Mouse (Mus musculus) cerebellum, postnatal 10 days (tissue): ENCODE data around the gene Trrap.

ENCODE experiments used
- DNase-seq, 2 experiments: peaks; one replicate each; pipeline ENCODE4 v3.0.0; 2021; ENCODE audit warnings: mixed read lengths in 2 of 2

Trrap gene

GRCm38 (mm10) chr5:144872867-144873266 lies 105.3 kb downstream of the Trrap start:
- DNase-seq: no peak

- no peak for DNase-seq
These were observed 107.7 kb downstream of the Trrap start for GRCm38 (mm10) chr5:144875227-144875626.

GRCm38 (mm10) chr5:144875892-144876291 lies 108.4 kb downstream of the Trrap start:
- peak; percentile 87 to 92 for DNase-seq

- no peak for DNase-seq
These were observed 109.5 kb downstream of the Trrap start for GRCm38 (mm10) chr5:144877021-144877420.

GRCm38 (mm10) chr5:144881670-144882399 lies 114.3 kb downstream of the Trrap start:
- peak; percentile 84 to 90 for DNase-seq

DNA sequence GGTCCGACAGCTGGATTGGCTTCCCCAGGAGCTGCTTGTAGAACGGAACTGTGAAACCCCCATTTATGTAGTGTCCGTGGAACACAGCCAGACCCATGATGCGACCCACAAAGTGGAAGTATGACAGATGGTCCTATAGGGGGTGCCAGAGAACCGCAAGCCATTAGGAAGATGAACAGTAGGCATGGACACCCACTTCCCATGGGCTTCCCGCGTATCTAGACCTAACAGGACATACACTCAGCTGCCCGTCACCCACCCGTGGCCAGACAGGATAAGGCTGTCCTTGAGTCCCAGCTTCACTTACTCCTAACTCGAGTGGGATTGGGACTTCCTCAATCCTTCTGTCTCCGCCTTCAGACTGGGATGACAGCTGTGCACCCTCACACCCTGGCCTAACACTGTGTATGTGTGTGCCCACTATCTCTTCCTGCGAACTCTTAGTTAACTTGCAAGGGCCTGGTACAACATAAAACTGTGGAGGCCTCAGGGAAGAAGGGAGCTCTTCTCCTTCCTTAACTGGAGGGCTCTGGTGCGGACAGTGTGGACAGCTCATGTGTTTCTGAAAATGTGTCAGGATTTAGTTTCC lies 117.2 kb downstream of the Trrap start:
- peak; percentile 79 to 84 for DNase-seq

DNA sequence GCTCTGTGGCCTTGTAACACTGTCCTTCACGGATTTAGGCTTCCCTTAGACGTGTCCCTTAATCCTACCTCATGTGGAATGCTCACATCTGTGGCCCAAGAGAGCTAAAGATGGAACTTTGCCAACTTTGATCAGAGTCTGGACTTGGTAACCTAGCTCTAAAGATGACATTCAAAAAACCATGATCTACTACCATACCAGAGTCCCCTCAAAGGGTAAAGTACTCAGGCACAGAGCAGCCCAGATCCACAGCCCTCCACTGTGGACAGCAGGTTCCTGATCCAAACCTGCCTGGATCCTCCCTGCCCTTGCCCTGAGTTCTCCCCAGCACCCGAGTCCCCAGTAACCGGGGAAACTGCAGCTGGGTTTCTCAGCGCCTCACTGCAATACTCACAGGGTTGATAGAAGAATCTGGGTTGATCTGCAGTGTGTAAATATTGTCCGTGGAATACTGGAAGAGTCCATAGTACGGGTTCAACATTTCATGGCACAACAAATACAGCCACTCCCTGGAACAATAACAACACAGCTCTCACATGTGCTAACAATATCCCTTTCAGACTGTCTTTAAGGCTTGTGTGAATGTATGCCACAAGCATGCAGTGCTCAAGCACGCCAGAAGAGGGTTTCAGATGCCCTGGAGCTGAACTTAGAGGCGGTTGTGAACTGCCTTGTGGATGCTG lies 118.6 kb downstream of the Trrap start:
- DNase-seq: no peak

DNA sequence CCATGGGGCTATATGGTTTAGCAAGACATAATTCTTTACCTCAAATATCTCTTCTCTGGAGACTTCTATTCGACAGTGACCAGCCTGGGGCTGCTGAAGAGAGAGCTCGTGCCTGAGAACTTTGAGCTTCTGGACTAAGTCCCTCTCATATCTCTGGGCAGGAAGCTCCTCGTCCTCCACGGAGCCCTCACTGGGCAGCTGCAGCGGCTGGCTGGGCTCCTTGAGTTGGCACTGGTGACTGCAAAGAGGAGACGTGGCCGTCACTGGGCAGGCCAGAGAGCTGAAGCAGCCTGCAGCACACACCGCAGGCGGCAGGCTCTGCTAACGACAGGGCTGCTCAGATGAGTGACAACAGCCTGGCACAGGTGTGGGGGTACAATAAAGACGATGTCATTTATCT lies 123.7 kb downstream of the Trrap start:
- DNase-seq: peak; percentile 63 to 73

- no peak for DNase-seq
These were observed 130.3 kb downstream of the Trrap start for GRCm38 (mm10) chr5:144897881-144898280.

DNA sequence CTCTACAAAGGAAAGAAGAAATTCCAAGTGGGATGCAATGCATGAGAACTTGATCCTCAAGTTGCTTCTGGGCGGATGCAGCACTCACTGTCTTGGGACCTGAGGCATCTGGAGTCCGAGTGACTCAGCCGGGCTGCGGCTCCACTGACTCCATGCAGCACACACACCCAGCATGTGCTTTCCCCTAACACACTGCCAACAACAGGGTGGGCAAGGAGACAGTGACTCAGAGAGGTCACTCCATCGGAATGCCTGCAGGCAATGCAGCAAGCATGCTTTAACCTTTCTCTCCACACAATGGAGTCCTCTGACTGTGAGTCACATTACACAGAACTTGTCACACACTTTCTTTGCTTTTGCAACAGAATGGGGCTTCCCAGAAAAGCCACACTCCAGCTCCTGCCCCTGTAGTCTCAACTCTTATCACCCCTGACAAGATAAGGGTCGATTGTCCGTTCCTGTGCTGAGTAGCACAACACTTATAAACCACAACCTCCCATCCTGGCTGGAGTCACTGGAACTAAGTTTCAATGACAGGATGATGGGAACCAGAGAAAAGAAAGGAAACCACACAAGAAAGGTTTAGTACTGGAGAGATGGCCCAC lies 131.0 kb downstream of the Trrap start:
- no peak for DNase-seq

DNA sequence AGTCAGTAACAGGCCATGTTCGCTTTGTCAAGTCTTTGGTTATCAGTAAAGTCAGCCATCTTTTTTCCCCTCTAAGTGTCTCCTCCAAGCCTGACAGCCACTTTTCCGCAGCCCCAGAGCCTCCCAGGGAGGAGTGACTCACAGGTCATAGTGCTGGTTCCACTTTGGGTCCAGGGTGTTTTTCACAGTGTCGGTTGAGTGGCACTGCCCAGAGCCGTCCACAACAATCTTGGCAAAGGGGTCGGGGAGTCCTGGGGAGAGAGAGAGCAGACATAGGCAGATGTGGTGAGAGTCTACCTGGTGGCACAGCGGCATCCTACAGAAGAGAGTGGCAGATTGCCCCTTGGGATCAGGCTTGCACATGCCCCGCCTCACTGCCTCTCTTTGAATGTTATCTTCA lies 133.5 kb downstream of the Trrap start:
- DNase-seq: no peak

- peak in 1 of 2 experiments; percentile 43 for DNase-seq
These were observed 134.3 kb downstream of the Trrap start for GRCm38 (mm10) chr5:144901791-144902190.

DNA sequence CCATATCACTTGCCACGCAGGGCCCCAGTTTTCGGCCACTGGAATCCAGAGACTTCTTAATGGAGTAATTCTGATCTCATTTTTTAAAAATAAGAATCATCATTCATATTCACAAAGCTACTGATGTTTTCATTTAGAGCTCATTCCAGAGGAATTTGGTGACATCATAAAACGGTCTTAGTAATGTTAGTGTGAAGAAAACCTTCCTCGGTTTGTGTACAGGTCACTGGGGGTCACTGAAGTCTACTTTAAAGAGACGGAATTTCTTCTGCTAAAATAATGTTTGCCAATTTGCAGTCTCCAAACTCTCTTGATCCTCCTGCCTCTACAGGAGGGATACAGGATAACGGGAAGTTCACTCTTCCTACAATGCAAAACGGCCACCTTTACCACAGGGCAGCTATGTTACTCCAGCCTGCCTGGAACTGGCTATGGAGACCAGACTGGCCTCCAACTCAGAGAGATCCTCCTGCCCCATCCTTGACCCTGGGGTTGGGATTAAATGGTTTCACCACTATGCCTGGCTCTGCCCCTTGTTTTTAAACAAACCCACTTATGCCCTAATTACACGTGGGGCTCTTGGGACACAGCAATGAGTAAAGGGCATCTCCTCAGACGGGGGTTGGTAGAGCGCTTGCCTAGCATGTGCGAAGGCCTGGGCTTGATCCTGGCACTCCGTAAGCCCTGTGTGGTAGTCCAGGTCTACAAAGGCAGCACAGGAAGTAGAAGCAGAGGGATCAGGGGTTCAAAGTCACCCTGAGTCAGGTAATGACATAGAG lies 137.0 kb downstream of the Trrap start:
- no peak for DNase-seq

DNA sequence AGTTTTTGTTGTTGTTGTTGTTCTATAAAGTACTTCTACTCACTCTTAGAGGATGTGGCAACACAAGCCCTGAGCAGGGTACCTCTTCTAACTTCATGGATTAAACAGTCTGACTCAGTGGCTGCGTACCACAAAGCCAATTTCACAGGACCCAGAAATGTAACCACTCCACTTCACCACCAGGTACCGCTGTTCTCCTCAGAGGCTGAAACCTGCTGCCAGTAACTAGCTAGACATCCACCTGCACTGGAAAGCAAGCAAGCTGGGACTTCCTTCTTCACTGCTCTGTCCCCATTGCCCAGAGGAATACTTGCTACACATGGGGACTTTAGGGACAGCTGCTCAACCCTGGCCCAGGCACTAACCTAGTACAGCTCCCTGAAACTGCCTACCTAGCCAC lies 140.1 kb downstream of the Trrap start:
- no peak for DNase-seq
